Mouse (Mus musculus) stomach, embryonic 16.5 days (tissue): ENCODE data around the gene Rundc3a. TPM values are rescaled to one million over a fixed set of nuclear protein-coding genes. Genes with fewer than 3 reads are reported as not detected.

ENCODE experiments used
- ATAC-seq: fragments of 200-750 bp; cut with Nextera tagmentation; 2 replicates; pipeline ENCODE4 v1.8.0; 2017; ENCODE audit warnings: moderate number of reproducible peaks, moderate TSS enrichment; ENCODE audit not compliant: insufficient read depth, low FRiP score
- H3K27ac ChIP-seq: fragments of 300-500 bp; sonication (generic); 2 replicates; pipeline ENCODE4 v1.5.1; 2014; ENCODE audit warnings: low read length
- H3K27me3 ChIP-seq: fragments of 300-500 bp; sonication (generic); 2 replicates; pipeline ENCODE4 v1.6.1; 2014; ENCODE audit warnings: low read length, control low read depth, mixed read lengths; ENCODE audit not compliant: control insufficient read depth, insufficient read depth
- H3K36me3 ChIP-seq: fragments of 300-500 bp; sonication (generic); 2 replicates; pipeline ENCODE4 v1.6.1; 2014; ENCODE audit warnings: low read length; ENCODE audit not compliant: control insufficient read depth, insufficient read depth
- H3K4me1 ChIP-seq: fragments of 300-500 bp; sonication (generic); 2 replicates; pipeline ENCODE4 v1.6.1; 2014; ENCODE audit warnings: low read length, control low read depth, mixed read lengths; ENCODE audit not compliant: control insufficient read depth, insufficient read depth
- H3K4me2 ChIP-seq: fragments of 300-500 bp; sonication (generic); 2 replicates; pipeline ENCODE4 v1.6.1; 2014; ENCODE audit warnings: low read depth, low read length, mixed read lengths
- H3K4me3 ChIP-seq: fragments of 300-500 bp; sonication (generic); replicated peaks from 2 replicates; pipeline ENCODE4 v1.5.1; 2014; ENCODE audit warnings: mild to moderate bottlenecking, low read length
- H3K9ac ChIP-seq: fragments of 300-500 bp; sonication (generic); 2 replicates; pipeline ENCODE4 v1.6.1; 2014; ENCODE audit warnings: low read length
- H3K9me3 ChIP-seq: fragments of 300-500 bp; sonication (generic); replicated peaks from 2 replicates; pipeline ENCODE4 v1.6.1; 2016; ENCODE audit warnings: low read length, control low read depth; ENCODE audit not compliant: control insufficient read depth
- WGBS: fragments of 180-500 bp; shearing (Covaris S2); extraction: QIAGEN DNeasy Blood & Tissue Kit; methylation state at CpG from one replicate; pipeline ENCODE4 v1.1.7; 2014; 5-methylcytosine and 5-hydroxymethylcytosine counted together
- polyA plus RNA-seq: library from polyadenylated mRNA; unstranded; fragments of >200 nt; fragmentation: Nextera tagmentation; extraction: Ambion mirVana; gene quantifications from 2 replicates; pipeline ENCODE4 v1.2.1, GENCODE M21; 2015

The Rundc3a gene
- polyA plus RNA-seq, 1 experiment from 2014 or later = 7.6 TPM

DNA sequence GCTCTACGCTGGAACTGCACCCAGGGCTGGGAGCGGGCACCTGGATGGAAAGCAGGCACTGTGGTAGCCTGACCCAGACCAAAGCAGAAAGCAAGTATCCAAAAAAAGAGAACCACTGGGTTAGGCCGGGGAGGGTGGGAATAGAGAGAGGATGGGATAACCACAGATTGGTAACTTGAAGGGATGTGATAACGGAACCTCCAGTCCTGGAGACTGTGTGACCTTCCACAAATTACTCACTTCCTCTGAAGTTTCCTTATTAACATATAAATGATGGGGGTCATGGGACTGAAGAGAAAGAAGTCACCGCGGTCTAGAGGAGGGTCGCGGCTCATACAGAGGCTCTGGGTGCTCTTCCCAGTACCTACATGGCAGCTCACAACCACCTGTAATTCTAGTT is 47.1 kb downstream of the Rundc3a start:
- H3K36me3 ChIP-seq = peaks cover 17% of the 10 kb centered on the region; the same call in 1 of the 2 replicates
- ATAC-seq = no peak
- no peaks in the 10 kb centered on the region for H3K27me3 ChIP-seq
- H3K27ac ChIP-seq = no peak overlapping the region
- 88% methylated on average over 8 of the region's 8 CpGs for WGBS
- H3K9ac ChIP-seq = no peak overlapping the region
- peaks cover 32% of the 10 kb centered on the region for H3K4me1 ChIP-seq
- H3K9me3 ChIP-seq = no peaks in the 10 kb centered on the region
- H3K4me2 ChIP-seq = no peak overlapping the region
- no peak overlapping the region for H3K4me3 ChIP-seq

DNA sequence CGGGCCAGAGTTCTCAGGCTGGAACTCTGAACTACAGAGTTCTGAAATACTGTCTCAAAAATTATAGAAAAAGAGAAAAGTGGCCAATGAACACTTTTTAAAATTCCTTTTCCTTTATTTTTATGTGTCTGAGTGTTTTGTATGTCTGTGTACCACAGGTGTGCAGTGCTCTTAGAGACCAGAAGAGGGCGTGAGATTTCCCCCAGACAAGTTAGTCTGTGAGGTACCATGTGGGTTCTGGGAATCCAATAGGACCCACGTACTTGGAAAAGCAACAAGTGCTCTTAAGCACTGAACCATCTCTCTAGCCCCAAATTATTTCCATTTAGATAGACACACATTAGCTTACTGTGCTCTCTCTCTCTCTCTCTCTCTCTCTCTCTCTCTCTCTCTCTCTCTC is 48.2 kb downstream of the Rundc3a start:
- WGBS = 80% methylated on average over 3 of the region's 3 CpGs
- H3K4me1 ChIP-seq = peaks cover 44% of the 10 kb centered on the region
- H3K9me3 ChIP-seq = no peaks in the 10 kb centered on the region
- no peaks in the 10 kb centered on the region for H3K27me3 ChIP-seq
- ATAC-seq = no peak
- no peak overlapping the region for H3K9ac ChIP-seq
- H3K27ac ChIP-seq = no peak overlapping the region
- H3K4me3 ChIP-seq = no peak overlapping the region
- no peak overlapping the region for H3K4me2 ChIP-seq
- H3K36me3 ChIP-seq = peaks cover 7% of the 10 kb centered on the region; the same call in 1 of the 2 replicates

- no peak overlapping the region for H3K27ac ChIP-seq
Measured at GRCm38 (mm10) chr11:102442089-102442488, 48.9 kb downstream of the Rundc3a start.

GRCm38 (mm10) chr11:102443740-102444139 is 50.5 kb downstream of the Rundc3a start:
- no peak for ATAC-seq
- no peaks in the 10 kb centered on the region for H3K9me3 ChIP-seq
- peaks cover 36% of the 10 kb centered on the region for H3K4me1 ChIP-seq
- H3K4me3 ChIP-seq = no peak overlapping the region
- no peak overlapping the region for H3K27ac ChIP-seq
- 68% methylated on average over 12 of the region's 12 CpGs for WGBS
- no peak overlapping the region for H3K4me2 ChIP-seq
- H3K27me3 ChIP-seq = no peaks in the 10 kb centered on the region
- H3K36me3 ChIP-seq = peaks cover 7% of the 10 kb centered on the region; the same call in 1 of the 2 replicates
- H3K9ac ChIP-seq = no peak overlapping the region

More at GRCm38 (mm10) chr11:102442089-102442488, 48.9 kb downstream of the Rundc3a start:
- Histone ChIP-seq H3K9me3 (no peaks in the 10 kb centered on the region), H3K27me3 (no peaks in the 10 kb centered on the region), H3K4me2 (no peak overlapping the region), H3K9ac (no peak overlapping the region), H3K4me3 (no peak overlapping the region), H3K4me1 (peaks cover 41% of the 10 kb centered on the region), H3K36me3 (peaks cover 7% of the 10 kb centered on the region; the same call in 1 of the 2 replicates)
- no peak for ATAC-seq
- WGBS = 84% methylated on average over 6 of the region's 6 CpGs

GRCm38 (mm10) chr11:102444321-102444720 is 51.1 kb downstream of the Rundc3a start:
- Histone ChIP-seq H3K9me3 (no peaks in the 10 kb centered on the region), H3K9ac (no peak overlapping the region), H3K27ac (no peak overlapping the region), H3K4me1 (peaks cover 41% of the 10 kb centered on the region), H3K36me3 (peaks cover 7% of the 10 kb centered on the region; the same call in 1 of the 2 replicates), H3K27me3 (no peaks in the 10 kb centered on the region), H3K4me2 (no peak overlapping the region), H3K4me3 (no peak overlapping the region)
- ATAC-seq = no peak
- 77% methylated on average over 3 of the region's 3 CpGs for WGBS

DNA sequence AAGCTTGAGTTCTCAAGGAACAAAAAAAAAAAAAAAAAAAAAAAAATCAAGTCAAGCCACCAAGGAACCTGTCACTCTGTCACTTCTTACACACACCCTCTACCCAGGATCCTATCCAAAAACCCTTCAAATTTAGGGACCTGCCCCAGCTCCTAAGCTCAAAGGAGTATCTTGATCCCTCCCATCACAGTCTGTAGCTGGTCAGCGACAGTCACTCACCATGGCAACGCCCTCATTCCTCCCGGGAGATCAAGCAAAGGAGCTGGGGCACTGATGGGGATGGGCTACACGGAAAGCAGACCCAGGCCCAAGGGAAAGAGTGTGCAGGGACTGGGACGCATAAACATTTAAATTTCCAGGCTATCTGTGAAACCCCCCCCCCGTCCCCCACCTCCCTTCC is 51.6 kb downstream of the Rundc3a start:
- WGBS = 15% methylated on average over 6 of the region's 6 CpGs
- Histone ChIP-seq H3K36me3 (peaks cover 7% of the 10 kb centered on the region; the same call in 1 of the 2 replicates), H3K4me2 (peak overlapping the region; percentile 69; the same call in 1 of the 2 replicates), H3K27ac (peak overlapping the region; percentile 96; the same call in 1 of the 2 replicates), H3K27me3 (no peaks in the 10 kb centered on the region), H3K9ac (peak overlapping the region; percentile 33; the same call in 1 of the 2 replicates), H3K9me3 (no peaks in the 10 kb centered on the region), H3K4me3 (no peak overlapping the region), H3K4me1 (peaks cover 41% of the 10 kb centered on the region)
- ATAC-seq = no peak

DNA sequence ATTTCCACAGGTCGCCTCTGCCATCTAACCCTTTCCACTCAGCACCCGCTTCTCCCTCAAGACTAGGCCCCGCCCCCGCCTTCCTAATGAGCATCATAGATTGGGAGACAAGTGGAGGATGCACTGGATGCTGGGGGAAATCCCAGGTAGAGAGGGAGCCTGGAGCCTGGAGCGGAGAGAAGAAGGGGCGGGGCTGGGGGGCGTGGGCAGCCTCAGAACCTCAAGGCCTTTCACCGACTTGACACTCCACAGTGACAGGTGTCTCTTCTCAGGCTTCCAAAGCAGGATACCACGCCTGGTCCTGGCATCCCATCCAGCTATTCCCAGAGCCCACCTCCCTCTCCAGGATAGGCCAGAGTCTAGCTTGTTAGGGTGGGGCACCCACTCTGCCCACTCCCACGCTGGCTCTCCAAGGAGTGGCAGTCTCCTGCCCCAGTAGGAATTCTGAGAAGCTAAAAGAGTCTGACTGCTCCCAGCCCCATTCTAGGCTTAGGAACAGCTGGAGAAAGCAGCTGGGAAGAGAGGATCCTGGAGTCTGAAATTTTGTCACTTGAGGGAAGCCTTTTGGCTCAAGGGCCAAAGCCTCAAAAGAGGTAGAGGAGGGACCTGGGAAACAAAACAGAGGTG is 52.2 kb downstream of the Rundc3a start:
- H3K9ac ChIP-seq = peak overlapping the region; percentile 96
- H3K4me2 ChIP-seq = peak overlapping the region; percentile 69
- peak overlapping the region; percentile 87 for H3K4me3 ChIP-seq
- H3K27me3 ChIP-seq = no peaks in the 10 kb centered on the region
- H3K27ac ChIP-seq = peak overlapping the region; percentile 96
- peaks cover 3% of the 10 kb centered on the region; the same call in 1 of the 2 replicates for H3K36me3 ChIP-seq
- WGBS = 8% methylated on average over 10 of the region's 10 CpGs
- peak; percentile 35 for ATAC-seq
- peaks cover 43% of the 10 kb centered on the region for H3K4me1 ChIP-seq
- H3K9me3 ChIP-seq = no peaks in the 10 kb centered on the region

GRCm38 (mm10) chr11:102445891-102446361 is 52.7 kb downstream of the Rundc3a start:
- no peaks in the 10 kb centered on the region for H3K9me3 ChIP-seq
- 15% methylated on average over 7 of the region's 7 CpGs for WGBS
- H3K36me3 ChIP-seq = peaks cover 3% of the 10 kb centered on the region; the same call in 1 of the 2 replicates
- H3K4me2 ChIP-seq = peak overlapping the region; percentile 69
- peak; percentile 52; the same call in 1 of the 2 replicates for ATAC-seq
- peaks cover 43% of the 10 kb centered on the region for H3K4me1 ChIP-seq
- no peaks in the 10 kb centered on the region for H3K27me3 ChIP-seq
- peak overlapping the region; percentile 96 for H3K9ac ChIP-seq
- H3K4me3 ChIP-seq = peak overlapping the region; percentile 87
- peak overlapping the region; percentile 96 for H3K27ac ChIP-seq
